In the genomic region with DNA sequence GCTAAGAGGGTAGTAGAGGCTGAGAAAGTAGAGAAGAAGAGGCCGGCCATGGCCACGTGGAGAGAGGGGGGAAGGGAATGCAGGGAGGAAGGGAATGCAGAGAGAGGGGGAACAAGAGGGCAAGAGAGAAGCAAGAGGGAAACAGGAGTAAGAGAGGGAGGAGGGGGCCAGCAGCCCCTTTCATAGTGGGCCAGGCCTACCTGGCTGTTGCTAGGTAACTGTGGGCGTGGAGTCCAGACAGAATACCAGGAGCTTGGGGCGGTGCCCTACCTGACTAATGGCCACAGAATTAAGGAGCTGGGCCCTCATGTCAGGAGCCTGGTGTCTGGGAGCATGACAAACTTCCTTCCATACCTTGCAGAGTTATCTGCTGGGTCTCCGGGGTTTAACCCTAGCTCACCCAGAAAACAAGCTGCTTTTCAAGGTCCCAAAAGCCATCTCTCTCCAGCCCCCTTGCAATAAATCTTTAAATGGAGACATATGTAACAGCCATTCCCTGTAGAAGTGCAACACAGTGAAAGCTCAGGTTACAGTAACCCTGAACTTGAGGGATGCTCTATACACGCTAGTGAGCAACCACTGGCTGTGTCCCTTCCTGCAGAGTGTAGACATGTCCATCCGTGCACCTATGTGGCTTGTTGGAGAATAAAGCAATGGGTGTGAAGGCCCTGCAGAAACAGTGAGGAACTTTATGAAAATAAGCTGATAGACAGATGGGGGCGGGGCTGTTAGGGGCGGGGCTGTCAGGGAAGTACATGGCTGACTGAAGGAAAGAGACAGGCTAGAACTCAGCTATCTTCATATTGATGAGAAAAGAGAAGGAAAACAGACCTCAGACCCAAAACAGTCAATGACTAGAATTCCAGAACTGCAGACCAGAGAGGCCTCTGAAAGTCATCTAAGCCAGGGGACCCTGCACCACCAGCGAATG, we compare ENCODE assay signal across 10 mouse cellular contexts. TPM values are rescaled to one million over a fixed set of nuclear protein-coding genes. Genes with fewer than 3 reads are reported as not detected.
A peak's percentile ranks its signal among the peaks of the same experiment; 100 is the strongest.
DNase-seq lines count a peak whose midpoint lies in the region; ATAC-seq and TF ChIP-seq lines count a peak whose summit lies in the region.
"Had no signal": no experiment of that assay in that cellular context is flagged by ENCODE, and none has a peak within 500 bp of the region (broad histone marks: within the 10 kb centered on the region; RNA-seq: fewer than 3 reads in every experiment).

No protein-coding gene starts in this region.

- H3K4me3 ChIP-seq in kidney, embryonic 16.5 days (ENCODE audit: low read length), result no peak overlapping the region
- no peak overlapping the region for H3K4me3 ChIP-seq in MEL (ENCODE audit: control insufficient read depth in 1 of 2, insufficient read depth in 1 of 2, low read depth in 2 of 2, low read length in 2 of 2)
- no peak overlapping the region for H3K4me3 ChIP-seq in embryonic facial prominence, embryonic 14.5 days (ENCODE audit: low read depth, low read length)
- H3K4me3 ChIP-seq in lung, postnatal 0 days (ENCODE audit: low read depth, low read length), result no peak overlapping the region
- no peak overlapping the region for H3K4me3 ChIP-seq in forebrain, embryonic 13.5 days

- no peak for TF ChIP-seq RAD21 in MEL (IDR thresholded peaks at IDR 0.05; ENCODE audit: low read depth, low read length)

- no peaks in the 10 kb centered on the region for H3K9me3 ChIP-seq in kidney, embryonic 16.5 days (ENCODE audit: low read length)
- H3K9me3 ChIP-seq in MEL (replicated peaks; ENCODE audit: insufficient read depth, low read length), result no peaks in the 10 kb centered on the region
- H3K9me3 ChIP-seq in embryonic facial prominence, embryonic 14.5 days (ENCODE audit: control insufficient read depth, low read length), result no peaks in the 10 kb centered on the region
- H3K9me3 ChIP-seq in lung, postnatal 0 days (ENCODE audit: low read length), result no peaks in the 10 kb centered on the region
- H3K9me3 ChIP-seq in forebrain, embryonic 13.5 days (replicated peaks), result no peaks in the 10 kb centered on the region; the same call in none of the 2 replicates

- peak overlapping the region; percentile 4; the same call in 1 of the 2 replicates for H3K4me2 ChIP-seq in kidney, embryonic 16.5 days (replicated peaks; ENCODE audit: low read depth, low read length)
- H3K4me2 ChIP-seq in embryonic facial prominence, embryonic 14.5 days (ENCODE audit: low read depth, low read length), result 0 out of 2 replicates have a peak overlapping the region, but pooled peaks have one; percentile 15
- no peak overlapping the region for H3K4me2 ChIP-seq in lung, postnatal 0 days (replicated peaks; ENCODE audit: low read depth, low read length)
- no peak overlapping the region for H3K4me2 ChIP-seq in forebrain, embryonic 13.5 days

- TF ChIP-seq POLR2A in MEL (IDR thresholded peaks at IDR 0.05; ENCODE audit: control insufficient read depth in 1 of 2, insufficient read depth in 1 of 2, low read depth in 1 of 2, low read length in 2 of 2, poor library complexity in 1 of 2), result no peak

- H3K36me3 ChIP-seq in kidney, embryonic 16.5 days (ENCODE audit: insufficient read depth, low read length), result no peaks in the 10 kb centered on the region
- H3K36me3 ChIP-seq in MEL (ENCODE audit: control insufficient read depth in 1 of 2, insufficient read depth in 2 of 2, low read length in 2 of 2), result no peaks in the 10 kb centered on the region; a peak in 1 of 4 replicates
- no peaks in the 10 kb centered on the region for H3K36me3 ChIP-seq in embryonic facial prominence, embryonic 14.5 days (ENCODE audit: control insufficient read depth, insufficient read depth, low read length)
- H3K36me3 ChIP-seq in lung, postnatal 0 days (ENCODE audit: insufficient read depth, low read length), result no peaks in the 10 kb centered on the region
- H3K36me3 ChIP-seq in forebrain, embryonic 13.5 days (ENCODE audit: poor library complexity, severe bottlenecking), result no peaks in the 10 kb centered on the region

- ATAC-seq in kidney, embryonic 16.5 days (ENCODE audit: low FRiP score, low TSS enrichment), result peak; percentile 80
- no peak; the same call in 1 of the 2 replicates for ATAC-seq in embryonic facial prominence, embryonic 14.5 days (ENCODE audit: low read depth)
- ATAC-seq in lung, postnatal 0 days, result peak; percentile 37
- no peak for ATAC-seq in forebrain, embryonic 13.5 days

- WGBS in kidney, embryonic 16.5 days, result 25% methylated on average over 10 of the region's 10 CpGs
- 31% methylated on average over 10 of the region's 10 CpGs for WGBS in embryonic facial prominence, embryonic 14.5 days
- 44% methylated on average over 10 of the region's 10 CpGs for WGBS in lung, postnatal 0 days
- 51% methylated on average over 10 of the region's 10 CpGs for WGBS in forebrain, embryonic 13.5 days

- H3K27me3 ChIP-seq in kidney, embryonic 16.5 days (ENCODE audit: insufficient read depth, low read length), result no peaks in the 10 kb centered on the region
- H3K27me3 ChIP-seq in MEL (ENCODE audit: control insufficient read depth in 1 of 2, insufficient read depth in 2 of 2, low read length in 2 of 2), result no peaks in the 10 kb centered on the region
- H3K27me3 ChIP-seq in embryonic facial prominence, embryonic 14.5 days (replicated peaks; ENCODE audit: control insufficient read depth, insufficient read depth, low read length), result no peaks in the 10 kb centered on the region
- H3K27me3 ChIP-seq in lung, postnatal 0 days (replicated peaks; ENCODE audit: insufficient read depth, low read length), result no peaks in the 10 kb centered on the region
- no peaks in the 10 kb centered on the region for H3K27me3 ChIP-seq in forebrain, embryonic 13.5 days

- TF ChIP-seq EP300 in MEL (IDR thresholded peaks at IDR 0.05; ENCODE audit: low read depth in 1 of 2, low read length in 2 of 2), result no peak
- no peak for TF ChIP-seq EP300 in lung, postnatal 0 days (IDR thresholded peaks at IDR 0.05)

- peak overlapping the region; percentile 76 for H3K27ac ChIP-seq in kidney, embryonic 16.5 days (ENCODE audit: low read length)
- no peak overlapping the region for H3K27ac ChIP-seq in MEL (ENCODE audit: control insufficient read depth, low read depth, low read length)
- H3K27ac ChIP-seq in embryonic facial prominence, embryonic 14.5 days (replicated peaks; ENCODE audit: low read depth, low read length), result peak overlapping the region; percentile 63; the same call in 1 of the 2 replicates
- H3K27ac ChIP-seq in lung, postnatal 0 days (ENCODE audit: low read length), result 0 out of 2 replicates have a peak overlapping the region, but pooled peaks have one; percentile 74
- H3K27ac ChIP-seq in forebrain, embryonic 13.5 days, result no peak overlapping the region
- H3K27ac ChIP-seq: macrophage had no signal

- TF ChIP-seq CTCF in MEL (IDR thresholded peaks at IDR 0.05 in 2 of 3, conservative IDR thresholded peaks at IDR 0.05 in 1 of 3; ENCODE audit: control insufficient read depth in 1 of 3, insufficient read depth in 1 of 3, low read depth in 2 of 3, low read length in 3 of 3, poor library complexity in 1 of 3, severe bottlenecking in 1 of 3), result no peak
- no peak for TF ChIP-seq CTCF in lung, postnatal 0 days (IDR thresholded peaks at IDR 0.05)

- 0 out of 2 replicates have a peak overlapping the region, but pooled peaks have one; percentile 52 for H3K9ac ChIP-seq in kidney, embryonic 16.5 days (replicated peaks; ENCODE audit: low read length)
- H3K9ac ChIP-seq in MEL (ENCODE audit: control insufficient read depth, low read depth, low read length, poor library complexity, severe bottlenecking), result no peak overlapping the region
- 0 out of 2 replicates have a peak overlapping the region, but pooled peaks have one; percentile 40 for H3K9ac ChIP-seq in embryonic facial prominence, embryonic 14.5 days (ENCODE audit: low read depth, low read length)
- no peak overlapping the region for H3K9ac ChIP-seq in lung, postnatal 0 days (replicated peaks; ENCODE audit: low read depth)
- H3K9ac ChIP-seq in forebrain, embryonic 13.5 days, result no peak overlapping the region

- peaks cover 39% of the 10 kb centered on the region for H3K4me1 ChIP-seq in kidney, embryonic 16.5 days (ENCODE audit: insufficient read depth, low read length)
- no peaks in the 10 kb centered on the region for H3K4me1 ChIP-seq in MEL (ENCODE audit: control insufficient read depth in 1 of 2, insufficient read depth in 2 of 2, low read length in 2 of 2)
- H3K4me1 ChIP-seq in embryonic facial prominence, embryonic 14.5 days (ENCODE audit: control insufficient read depth, insufficient read depth, low read length), result peaks cover 26% of the 10 kb centered on the region
- peaks cover 19% of the 10 kb centered on the region; the same call in 1 of the 2 replicates for H3K4me1 ChIP-seq in lung, postnatal 0 days (ENCODE audit: insufficient read depth, low read depth, low read length)
- H3K4me1 ChIP-seq in forebrain, embryonic 13.5 days, result peaks cover 5% of the 10 kb centered on the region; the same call in 1 of the 2 replicates

- H3K79me2 ChIP-seq in MEL (ENCODE audit: control insufficient read depth, insufficient read depth, low read length, poor library complexity), result peaks cover 2% of the 10 kb centered on the region; the same call in 1 of the 2 replicates

- DNase-seq in kidney, adult 18-20 months, result no peak
- DNase-seq in MEL (ENCODE audit: low read depth, low spot score), result peak; percentile 50
- peak; percentile 59 for DNase-seq in embryonic facial prominence, embryonic 14.5 days (ENCODE audit: low spot score)
- DNase-seq in lung, postnatal 0 days (ENCODE audit: low spot score), result peak; percentile 55
- no peak for DNase-seq in layer of hippocampus, adult 11-12 months (ENCODE audit: low spot score)
- DNase-seq in urinary bladder, postnatal 10 days (ENCODE audit: low spot score), result no peak
- DNase-seq: kidney, postnatal 36 days had no signal

RNA-seq across cellular contexts. Expression of gene Uvrag, which starts 12.7 kb away (rescaled TPM):
- 16.6 and 18.7 TPM in 2 replicates for polyA plus RNA-seq in kidney, embryonic 16.5 days (2015; fragmentation: Nextera tagmentation; extraction: Ambion mirVana)
- total RNA-seq in MEL (2012; rRNA removed), result 14.1 and 15.0 TPM in 2 replicates
- polyA plus RNA-seq in MEL (2012; ENCODE audit: insufficient read depth in 1 of 2, insufficient read length in 2 of 2, low read depth in 1 of 2, low replicate concordance in 2 of 2, missing spikeins in 1 of 2), result 10 to 100 TPM in 1 of 2 experiments, not detected in 1; 19.5 TPM
- polyA plus RNA-seq in embryonic facial prominence, embryonic 14.5 days (2014; fragmentation: Nextera tagmentation; extraction: Ambion mirVana), result 16.5 and 18.2 TPM in 2 replicates
- 23.4 and 28.6 TPM in 2 replicates for polyA plus RNA-seq in lung, postnatal 0 days (2015; fragmentation: Nextera tagmentation; extraction: Ambion mirVana)
- polyA plus RNA-seq in forebrain, embryonic 13.5 days (2015; fragmentation: Nextera tagmentation; extraction: Ambion mirVana), result 13.6 and 14.6 TPM in 2 replicates

RNA-seq across cellular contexts. Expression of gene Dgat2, which starts 54.2 kb away (rescaled TPM):
- polyA plus RNA-seq in kidney, embryonic 16.5 days (2015; fragmentation: Nextera tagmentation; extraction: Ambion mirVana), result 41.6 and 43.4 TPM in 2 replicates
- total RNA-seq in MEL (2012; rRNA removed), result 4.1 and 4.5 TPM in 2 replicates
- polyA plus RNA-seq in MEL (2012; ENCODE audit: insufficient read depth in 1 of 2, insufficient read length in 2 of 2, low read depth in 1 of 2, low replicate concordance in 2 of 2, missing spikeins in 1 of 2), result 1 to 10 TPM in 1 of 2 experiments, not detected in 1; 7.7 TPM
- polyA plus RNA-seq in embryonic facial prominence, embryonic 14.5 days (2014; fragmentation: Nextera tagmentation; extraction: Ambion mirVana), result 33.4 and 38.6 TPM in 2 replicates
- 14.6 and 15.3 TPM in 2 replicates for polyA plus RNA-seq in lung, postnatal 0 days (2015; fragmentation: Nextera tagmentation; extraction: Ambion mirVana)
- 7.7 and 7.9 TPM in 2 replicates for polyA plus RNA-seq in forebrain, embryonic 13.5 days (2015; fragmentation: Nextera tagmentation; extraction: Ambion mirVana)

Comparison
In these comparisons a context has a peak if more than half of its experiments do, and no peak if none do; other contexts are left out.
1. ATAC-seq: peak in kidney, embryonic 16.5 days (single experiment) and lung, postnatal 0 days (single experiment); none in embryonic facial prominence, embryonic 14.5 days (single experiment) and forebrain, embryonic 13.5 days (single experiment).
2. H3K27ac ChIP-seq: peak in kidney, embryonic 16.5 days (single experiment), embryonic facial prominence, embryonic 14.5 days (single experiment) and lung, postnatal 0 days (single experiment); none in MEL (single experiment) and forebrain, embryonic 13.5 days (single experiment).
3. H3K4me2 ChIP-seq: peak in kidney, embryonic 16.5 days (single experiment) and embryonic facial prominence, embryonic 14.5 days (single experiment); none in lung, postnatal 0 days (single experiment) and forebrain, embryonic 13.5 days (single experiment).
4. H3K9ac ChIP-seq: peak in kidney, embryonic 16.5 days (single experiment) and embryonic facial prominence, embryonic 14.5 days (single experiment); none in MEL (single experiment), lung, postnatal 0 days (single experiment) and forebrain, embryonic 13.5 days (single experiment).
5. DNase-seq: peak in MEL (single experiment), embryonic facial prominence, embryonic 14.5 days (single experiment) and lung, postnatal 0 days (single experiment); none in kidney, adult 18-20 months (single experiment), layer of hippocampus, adult 11-12 months (single experiment) and urinary bladder, postnatal 10 days (single experiment).